Mouse (Mus musculus) bone marrow, adult 2 months (tissue): ENCODE results near the gene Atxn1.

Experiments used
- CTCF ChIP-seq: fragments of 200-500 bp; IDR thresholded peaks from 2 replicates; pipeline ENCODE4 v1.5.1; 2011; ENCODE audit warnings: low read length, control low read depth; ENCODE audit not compliant: control insufficient read depth, insufficient read depth
- POLR2A ChIP-seq: fragments of 200-500 bp; IDR thresholded peaks from 2 replicates; pipeline ENCODE4 v1.6.1; 2011; ENCODE audit warnings: low read depth, mild to moderate bottlenecking, control low read depth, low read length, borderline replicate concordance; ENCODE audit not compliant: control insufficient read depth

DNA sequence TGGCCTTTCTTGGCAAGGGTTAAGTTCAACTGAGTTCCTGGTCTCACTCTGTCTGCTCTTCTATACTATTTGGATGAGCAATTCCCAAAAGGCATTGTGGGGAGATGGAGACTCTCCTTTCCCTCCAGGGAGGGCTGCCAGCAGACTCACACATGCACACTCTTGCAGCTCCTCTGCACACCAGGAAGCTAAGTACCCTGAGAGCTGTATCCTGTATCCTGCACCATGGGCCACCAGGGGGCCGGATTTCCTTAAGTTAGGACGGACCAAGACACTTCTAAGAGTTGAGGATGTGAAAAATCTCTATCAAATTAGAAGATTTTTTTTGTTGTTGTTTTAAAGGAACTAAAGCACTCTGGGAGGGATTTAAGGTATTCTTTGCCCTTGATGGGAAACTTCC lies 387.0 kb downstream of the Atxn1 start:
- TF ChIP-seq CTCF, result no peak
- no peak for TF ChIP-seq POLR2A
